Mouse (Mus musculus) heart, postnatal 0 days (tissue): ENCODE measurements around the gene Jazf1. TPM values are rescaled to one million over a fixed set of nuclear protein-coding genes. Genes with fewer than 3 reads are reported as not detected.

Experiments
- ATAC-seq: fragments of 200-750 bp; cut with Nextera tagmentation; 2 replicates; pipeline ENCODE4 v1.8.0; 2017; ENCODE audit warnings: low read depth, moderate number of reproducible peaks, moderate library complexity; ENCODE audit not compliant: insufficient read depth
- DNase-seq: peaks from one replicate; pipeline ENCODE4 v3.0.0-alpha.2; 2016; ENCODE audit warnings: low spot score
- H3K27ac ChIP-seq: fragments of 300-500 bp; sonication (generic); 2 replicates; pipeline ENCODE4 v1.5.1; 2014; ENCODE audit warnings: low read depth, mild to moderate bottlenecking
- H3K27me3 ChIP-seq: fragments of 300-500 bp; sonication (generic); 2 replicates; pipeline ENCODE4 v1.6.1; 2014; ENCODE audit warnings: low read length, mixed read lengths; ENCODE audit not compliant: control insufficient read depth, insufficient read depth
- H3K36me3 ChIP-seq: fragments of 300-500 bp; sonication (generic); replicated peaks from 2 replicates; pipeline ENCODE4 v1.6.1; 2014; ENCODE audit warnings: low read length, mixed read lengths; ENCODE audit not compliant: control insufficient read depth, insufficient read depth
- H3K4me1 ChIP-seq: fragments of 300-500 bp; sonication (generic); 2 replicates; pipeline ENCODE4 v1.6.1; 2014; ENCODE audit warnings: antibody characterized with exemption; ENCODE audit not compliant: control insufficient read depth, insufficient read depth
- H3K4me2 ChIP-seq: fragments of 300-500 bp; sonication (generic); 2 replicates; pipeline ENCODE4 v1.6.1; 2014; ENCODE audit warnings: low read depth, mild to moderate bottlenecking, low read length, moderate library complexity
- H3K4me3 ChIP-seq: fragments of 300-500 bp; sonication (generic); 2 replicates; pipeline ENCODE4 v1.5.1; 2014; ENCODE audit warnings: low read depth, low read length
- H3K9ac ChIP-seq: fragments of 300-500 bp; sonication (generic); replicated peaks from 2 replicates; pipeline ENCODE4 v1.6.1; 2014; ENCODE audit warnings: low read depth, low read length, mixed read lengths
- H3K9me3 ChIP-seq: fragments of 300-500 bp; sonication (generic); replicated peaks from 2 replicates; pipeline ENCODE4 v1.6.1; 2016; ENCODE audit warnings: low read length; ENCODE audit not compliant: control insufficient read depth
- CTCF ChIP-seq: IDR thresholded peaks from 2 replicates; pipeline ENCODE4 v1.5.1; 2016; ENCODE audit warnings: antibody characterized with exemption, control low read depth, low read depth
- EP300 ChIP-seq: IDR thresholded peaks from 2 replicates; pipeline ENCODE4 v1.6.1; 2016; ENCODE audit warnings: antibody characterized with exemption, low read depth
- WGBS: fragments of 180-500 bp; shearing (Covaris S2); extraction: QIAGEN DNeasy Blood & Tissue Kit; methylation state at CpG from one replicate; pipeline ENCODE4 v1.1.7; 2014; 5-methylcytosine and 5-hydroxymethylcytosine counted together
- polyA plus RNA-seq: library from polyadenylated mRNA; unstranded; fragments of >200 nt; fragmentation: Nextera tagmentation; extraction: Ambion mirVana; gene quantifications from 2 replicates; pipeline ENCODE4 v1.2.1, GENCODE M21; 2015
- total RNA-seq: library from RNA; depleted of rRNA; stranded (reverse); fragments of >200 nt; gene quantifications from 2 replicates; pipeline ENCODE4 v1.2.3, GENCODE M21; 2014; ENCODE audit warnings: low replicate concordance

The Jazf1 gene
- total and polyA plus RNA-seq, 2 experiments from 2014 or later: 6.0 to 9.5 TPM

GRCm38 (mm10) chr6:52917471-52917870 lies 151.0 kb downstream of the Jazf1 start:
- no peaks in the 10 kb centered on the region for H3K27me3 ChIP-seq
- H3K36me3 ChIP-seq: no peaks in the 10 kb centered on the region
- WGBS: 95% methylated on average over 4 of the region's 4 CpGs
- no peaks in the 10 kb centered on the region for H3K9me3 ChIP-seq
- no peak overlapping the region for H3K9ac ChIP-seq
- ATAC-seq (no peak), DNase-seq (no peak)
- peaks cover 6% of the 10 kb centered on the region; the same call in 1 of the 2 replicates for H3K4me1 ChIP-seq
- no peak for TF ChIP-seq CTCF
- no peak for TF ChIP-seq EP300
- no peak overlapping the region for H3K4me2 ChIP-seq
- no peak overlapping the region for H3K27ac ChIP-seq
- H3K4me3 ChIP-seq: no peak overlapping the region

- no peak for ATAC-seq
- TF ChIP-seq EP300 (no peak), CTCF (no peak)
Measured at GRCm38 (mm10) chr6:52916836-52917376, 151.5 kb downstream of the Jazf1 start.

GRCm38 (mm10) chr6:52914921-52915320 lies 153.5 kb downstream of the Jazf1 start:
- H3K27ac ChIP-seq: no peak overlapping the region
- no peaks in the 10 kb centered on the region for H3K27me3 ChIP-seq
- DNase-seq: no peak
- no peaks in the 10 kb centered on the region for H3K9me3 ChIP-seq
- H3K4me3 ChIP-seq: no peak overlapping the region
- no peak for ATAC-seq
- H3K9ac ChIP-seq: no peak overlapping the region; the same call in 1 of the 2 replicates
- H3K4me1 ChIP-seq: peaks cover 6% of the 10 kb centered on the region; the same call in 1 of the 2 replicates
- no peak overlapping the region for H3K4me2 ChIP-seq
- TF ChIP-seq CTCF: no peak
- TF ChIP-seq EP300: no peak
- H3K36me3 ChIP-seq: no peaks in the 10 kb centered on the region
- 84% methylated on average over 2 of the region's 2 CpGs for WGBS

More at GRCm38 (mm10) chr6:52916836-52917376, 151.5 kb downstream of the Jazf1 start:
- H3K9me3 ChIP-seq: no peaks in the 10 kb centered on the region
- no peaks in the 10 kb centered on the region for H3K27me3 ChIP-seq
- DNase-seq: no peak
- peaks cover 6% of the 10 kb centered on the region; the same call in 1 of the 2 replicates for H3K4me1 ChIP-seq
- no peak overlapping the region for H3K9ac ChIP-seq
- no peak overlapping the region for H3K27ac ChIP-seq
- H3K4me3 ChIP-seq: no peak overlapping the region
- WGBS: 87% methylated on average over 3 of the region's 3 CpGs
- no peaks in the 10 kb centered on the region for H3K36me3 ChIP-seq
- H3K4me2 ChIP-seq: no peak overlapping the region

- TF ChIP-seq EP300: no peak
- no peak for TF ChIP-seq CTCF
- Histone ChIP-seq H3K4me1 (peaks cover 17% of the 10 kb centered on the region), H3K4me2 (no peak overlapping the region), H3K27me3 (no peaks in the 10 kb centered on the region), H3K4me3 (no peak overlapping the region), H3K36me3 (no peaks in the 10 kb centered on the region), H3K9me3 (no peaks in the 10 kb centered on the region), H3K9ac (no peak overlapping the region), H3K27ac (peak overlapping the region; percentile 22; the same call in 1 of the 2 replicates)
- WGBS: 70% methylated on average over 5 of the region's 5 CpGs
- ATAC-seq: no peak
- DNase-seq: no peak
Measured at GRCm38 (mm10) chr6:52912143-52912918, 156.1 kb downstream of the Jazf1 start.

GRCm38 (mm10) chr6:52906801-52907200 lies 161.6 kb downstream of the Jazf1 start:
- Histone ChIP-seq H3K27me3 (no peaks in the 10 kb centered on the region), H3K9ac (no peak overlapping the region), H3K4me3 (no peak overlapping the region), H3K4me2 (no peak overlapping the region), H3K36me3 (no peaks in the 10 kb centered on the region), H3K27ac (no peak overlapping the region), H3K4me1 (peaks cover 14% of the 10 kb centered on the region), H3K9me3 (no peaks in the 10 kb centered on the region)
- 55% methylated on average over 5 of the region's 5 CpGs for WGBS
- no peak for TF ChIP-seq EP300
- TF ChIP-seq CTCF: no peak
- ATAC-seq (no peak), DNase-seq (no peak)
